Mouse (Mus musculus): ENCODE measurements around the gene Casz1.

The Casz1 gene

GRCm38 (mm10) chr4:148933109-148933508, 128.9 kb downstream of the Casz1 start:
- DNase-seq (ENCODE audit: low read depth, low spot score), result no peak

GRCm38 (mm10) chr4:148935211-148935610, 131.0 kb downstream of the Casz1 start:
- no peak for DNase-seq (ENCODE audit: low read depth, low spot score)

GRCm38 (mm10) chr4:148936111-148936510, 131.9 kb downstream of the Casz1 start:
- DNase-seq (ENCODE audit: low read depth, low spot score), result no peak

- DNase-seq (ENCODE audit: low read depth, low spot score), result no peak
Observed at GRCm38 (mm10) chr4:148936727-148937126, 132.5 kb downstream of the Casz1 start.

GRCm38 (mm10) chr4:148938546-148938945, 134.3 kb downstream of the Casz1 start:
- no peak for DNase-seq (ENCODE audit: low read depth, low spot score)

- DNase-seq (ENCODE audit: low read depth, low spot score), result no peak
Observed at GRCm38 (mm10) chr4:148940674-148941211, 136.5 kb downstream of the Casz1 start.

- no peak for DNase-seq (ENCODE audit: low read depth, low spot score)
Observed at GRCm38 (mm10) chr4:148941321-148941720, 137.1 kb downstream of the Casz1 start.

GRCm38 (mm10) chr4:148943099-148943498, 138.9 kb downstream of the Casz1 start:
- no peak for DNase-seq (ENCODE audit: low read depth, low spot score)

- DNase-seq (ENCODE audit: low read depth, low spot score), result no peak
Observed at GRCm38 (mm10) chr4:148945476-148945881, 141.2 kb downstream of the Casz1 start.

- no peak for DNase-seq (ENCODE audit: low read depth, low spot score)
Observed at GRCm38 (mm10) chr4:148946071-148946470, 141.8 kb downstream of the Casz1 start.

- no peak for DNase-seq (ENCODE audit: low read depth, low spot score)
Observed at GRCm38 (mm10) chr4:148947833-148948388, 143.7 kb downstream of the Casz1 start.

- no peak for DNase-seq (ENCODE audit: low read depth, low spot score)
Observed at GRCm38 (mm10) chr4:148950487-148950886, 146.3 kb downstream of the Casz1 start.

GRCm38 (mm10) chr4:148950932-148951650, 146.9 kb downstream of the Casz1 start:
- DNase-seq (ENCODE audit: low read depth, low spot score), result no peak

GRCm38 (mm10) chr4:148951821-148952291, 147.6 kb downstream of the Casz1 start:
- no peak for DNase-seq (ENCODE audit: low read depth, low spot score)

GRCm38 (mm10) chr4:148952328-148953222, 148.3 kb downstream of the Casz1 start:
- DNase-seq (ENCODE audit: low read depth, low spot score), result no peak

GRCm38 (mm10) chr4:148955131-148955813, 151.0 kb downstream of the Casz1 start:
- no peak for DNase-seq (ENCODE audit: low read depth, low spot score)

GRCm38 (mm10) chr4:148960011-148960410, 155.8 kb downstream of the Casz1 start:
- no peak for DNase-seq (ENCODE audit: low read depth, low spot score)

- no peak for DNase-seq (ENCODE audit: low read depth, low spot score)
Observed at GRCm38 (mm10) chr4:148961081-148961480, 156.9 kb downstream of the Casz1 start.

- DNase-seq (ENCODE audit: low read depth, low spot score), result no peak
Observed at GRCm38 (mm10) chr4:148962096-148962495, 157.9 kb downstream of the Casz1 start.

- DNase-seq (ENCODE audit: low read depth, low spot score), result no peak
Observed at GRCm38 (mm10) chr4:148964541-148965310, 160.5 kb downstream of the Casz1 start.

GRCm38 (mm10) chr4:148966132-148966531, 161.9 kb downstream of the Casz1 start:
- no peak for DNase-seq (ENCODE audit: low read depth, low spot score)
